Mouse (Mus musculus) liver, embryonic 11.5 days (tissue): ENCODE measurements around the gene 9130023H24Rik. TPM values are rescaled to one million over a fixed set of nuclear protein-coding genes. Genes with fewer than 3 reads are reported as not detected.

Experiments
- ATAC-seq: fragments of 200-750 bp; cut with Nextera tagmentation; replicated peaks from 2 replicates; pipeline ENCODE4 v1.8.0; 2017; ENCODE audit warnings: moderate number of reproducible peaks, mild to moderate bottlenecking, moderate TSS enrichment, moderate library complexity; ENCODE audit not compliant: low FRiP score
- DNase-seq: peaks from one replicate; pipeline ENCODE4 v3.0.0-alpha.2; 2017; ENCODE audit warnings: low spot score
- H3K27ac ChIP-seq: fragments of 300-500 bp; sonication (generic); 2 replicates; pipeline ENCODE4 v1.5.1; 2014; ENCODE audit warnings: mild to moderate bottlenecking, low read depth, low read length, control low read depth
- H3K27me3 ChIP-seq: fragments of 300-500 bp; sonication (generic); replicated peaks from 2 replicates; pipeline ENCODE4 v1.6.1; 2014; ENCODE audit warnings: low read length, mixed read lengths; ENCODE audit not compliant: control insufficient read depth, insufficient read depth
- H3K36me3 ChIP-seq: fragments of 300-500 bp; sonication (generic); 2 replicates; pipeline ENCODE4 v1.6.1; 2014; ENCODE audit warnings: mild to moderate bottlenecking, low read length, moderate library complexity, mixed read lengths; ENCODE audit not compliant: control insufficient read depth, insufficient read depth
- H3K4me1 ChIP-seq: fragments of 300-500 bp; sonication (generic); replicated peaks from 2 replicates; pipeline ENCODE4 v1.6.1; 2014; ENCODE audit warnings: low read length, mixed read lengths; ENCODE audit not compliant: control insufficient read depth, insufficient read depth
- H3K4me2 ChIP-seq: fragments of 300-500 bp; sonication (generic); 2 replicates; pipeline ENCODE4 v1.6.1; 2014; ENCODE audit warnings: mild to moderate bottlenecking, control low read depth, moderate library complexity
- H3K4me3 ChIP-seq: fragments of 300-500 bp; sonication (generic); 2 replicates; pipeline ENCODE4 v1.5.1; 2014; ENCODE audit warnings: low read depth, low read length, control low read depth
- H3K9ac ChIP-seq: fragments of 300-500 bp; sonication (generic); 2 replicates; pipeline ENCODE4 v1.6.1; 2014; ENCODE audit warnings: low read depth, low read length, control low read depth
- H3K9me3 ChIP-seq: fragments of 300-500 bp; sonication (generic); 2 replicates; pipeline ENCODE4 v1.6.1; 2016; ENCODE audit warnings: low read length, inconsistent platforms, mixed read lengths; ENCODE audit not compliant: control insufficient read depth
- WGBS: fragments of 180-500 bp; shearing (Covaris S2); extraction: QIAGEN DNeasy Blood & Tissue Kit; methylation state at CpG from one replicate; pipeline ENCODE4 v1.1.7; 2014; 5-methylcytosine and 5-hydroxymethylcytosine counted together
- polyA plus RNA-seq: library from polyadenylated mRNA; unstranded; fragments of >200 nt; fragmentation: Nextera tagmentation; extraction: Ambion mirVana; gene quantifications from 2 replicates; pipeline ENCODE4 v1.2.1, GENCODE M21; 2014

Gene 9130023H24Rik
- polyA plus RNA-seq, 1 experiment from 2014 or later, result 3.8 TPM

- Histone ChIP-seq H3K36me3 (no peaks in the 10 kb centered on the region), H3K27me3 (no peaks in the 10 kb centered on the region), H3K4me2 (no peak overlapping the region), H3K4me1 (0 out of 2 replicates have a peak, but pooled peaks cover 2% of the 10 kb centered on the region), H3K9me3 (no peaks in the 10 kb centered on the region), H3K4me3 (no peak overlapping the region), H3K9ac (no peak overlapping the region), H3K27ac (no peak overlapping the region)
- DNase-seq (peak; percentile 34), ATAC-seq (no peak)
- WGBS, result 38% methylated on average over 8 of the region's 8 CpGs
These were observed 6.1 kb downstream of the 9130023H24Rik start for GRCm38 (mm10) chr7:128231741-128232140.

GRCm38 (mm10) chr7:128220936-128221335 is 16.9 kb downstream of the 9130023H24Rik start:
- no peak overlapping the region for H3K27ac ChIP-seq
- DNase-seq (no peak), ATAC-seq (no peak)
- H3K27me3 ChIP-seq, result no peaks in the 10 kb centered on the region
- no peaks in the 10 kb centered on the region for H3K9me3 ChIP-seq
- H3K4me1 ChIP-seq, result no peaks in the 10 kb centered on the region
- 86% methylated on average over 3 of the region's 3 CpGs for WGBS
- H3K36me3 ChIP-seq, result no peaks in the 10 kb centered on the region
- H3K9ac ChIP-seq, result no peak overlapping the region
- no peak overlapping the region for H3K4me3 ChIP-seq
- H3K4me2 ChIP-seq, result no peak overlapping the region

GRCm38 (mm10) chr7:128219952-128220351 is 17.9 kb downstream of the 9130023H24Rik start:
- Histone ChIP-seq H3K4me2 (no peak overlapping the region), H3K4me3 (no peak overlapping the region), H3K9ac (no peak overlapping the region), H3K27me3 (no peaks in the 10 kb centered on the region), H3K27ac (no peak overlapping the region), H3K36me3 (no peaks in the 10 kb centered on the region), H3K4me1 (no peaks in the 10 kb centered on the region), H3K9me3 (no peaks in the 10 kb centered on the region)
- 57% methylated on average over 4 of the region's 4 CpGs for WGBS
- DNase-seq, result no peak
- no peak for ATAC-seq

DNA sequence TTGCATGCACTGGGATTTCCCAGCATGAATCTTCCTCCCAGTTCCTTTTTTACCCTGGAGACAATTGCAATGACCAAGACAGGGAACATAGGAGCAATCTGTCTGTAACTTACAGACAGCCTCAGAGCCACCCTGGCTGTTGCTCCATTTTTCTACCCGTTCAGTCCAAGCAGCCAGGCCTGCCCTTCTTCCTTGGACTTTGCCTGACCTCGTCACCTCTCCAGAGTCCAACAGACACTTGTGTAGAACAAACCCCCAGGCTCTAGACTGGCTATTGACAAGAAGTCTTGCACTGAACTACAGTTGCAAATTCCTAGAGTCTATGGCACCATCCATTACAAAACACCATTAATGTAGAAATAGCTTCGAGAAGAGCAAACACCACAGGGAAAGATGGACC is 28.0 kb downstream of the 9130023H24Rik start:
- H3K9ac ChIP-seq, result no peak overlapping the region
- H3K4me1 ChIP-seq, result no peaks in the 10 kb centered on the region
- H3K9me3 ChIP-seq, result no peaks in the 10 kb centered on the region
- no peaks in the 10 kb centered on the region for H3K27me3 ChIP-seq
- no peak overlapping the region for H3K4me3 ChIP-seq
- WGBS, result 54% methylated on average over 3 of the region's 3 CpGs
- H3K4me2 ChIP-seq, result no peak overlapping the region
- no peak for DNase-seq
- no peak for ATAC-seq
- no peaks in the 10 kb centered on the region for H3K36me3 ChIP-seq
- no peak overlapping the region for H3K27ac ChIP-seq

GRCm38 (mm10) chr7:128208187-128208586 is 29.6 kb downstream of the 9130023H24Rik start:
- Histone ChIP-seq H3K4me3 (no peak overlapping the region), H3K4me2 (no peak overlapping the region), H3K9ac (no peak overlapping the region), H3K9me3 (no peaks in the 10 kb centered on the region), H3K4me1 (no peaks in the 10 kb centered on the region), H3K36me3 (no peaks in the 10 kb centered on the region), H3K27me3 (no peaks in the 10 kb centered on the region), H3K27ac (no peak overlapping the region)
- WGBS, result 4% methylated on average over 4 of the region's 4 CpGs
- ATAC-seq (no peak), DNase-seq (no peak)

DNA sequence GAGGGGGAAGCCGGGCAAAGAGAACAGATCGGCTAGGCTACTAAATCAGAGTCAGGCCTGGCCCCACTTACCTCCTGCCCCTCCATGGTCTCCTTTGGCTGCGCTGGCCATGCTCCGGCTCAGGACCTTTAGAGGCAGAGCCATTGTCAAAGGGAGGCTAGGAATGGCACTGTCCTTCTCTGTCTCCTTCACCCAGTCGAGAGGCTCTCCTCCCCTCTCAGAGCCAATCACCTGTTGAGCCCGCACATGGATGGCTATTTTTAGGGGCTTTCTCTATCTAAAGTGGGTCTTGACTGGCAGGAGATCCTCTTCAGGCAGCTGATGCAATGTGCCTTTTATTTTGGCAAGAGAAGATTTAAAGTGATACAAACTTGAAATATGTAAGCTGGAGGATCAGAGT is 31.7 kb downstream of the 9130023H24Rik start, which contains the start of gene Cox6a2:
Cox6a2 (minus strand) TSS at position 236 of the 400 bp plus-strand sequence.
- WGBS, result 68% methylated on average over 6 of the region's 6 CpGs

DNA sequence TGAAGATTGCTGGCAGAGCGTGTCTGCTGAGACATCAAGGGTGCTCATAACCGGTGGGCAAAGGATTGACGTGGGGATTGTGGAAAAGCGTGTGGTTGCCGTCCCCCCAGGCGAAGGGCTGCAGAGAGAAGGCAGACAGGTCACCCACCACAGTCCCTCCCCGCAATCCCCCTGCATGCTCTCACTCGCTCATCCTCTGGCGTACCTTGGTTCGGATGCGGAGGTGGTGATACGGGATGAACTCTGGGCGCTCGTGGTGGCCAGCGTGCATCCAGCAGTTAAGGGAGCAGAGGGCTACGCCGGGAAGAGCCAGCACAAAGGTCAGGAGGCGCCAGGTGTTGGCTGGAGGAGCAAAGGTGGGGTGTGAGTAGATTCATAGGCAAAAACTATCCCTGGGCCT is 32.1 kb downstream of the 9130023H24Rik start:
- no peak overlapping the region for H3K4me3 ChIP-seq
- ATAC-seq (no peak), DNase-seq (no peak)
- WGBS, result 81% methylated on average over 18 of the region's 18 CpGs
- H3K4me1 ChIP-seq, result no peaks in the 10 kb centered on the region
- no peaks in the 10 kb centered on the region for H3K9me3 ChIP-seq
- no peak overlapping the region for H3K9ac ChIP-seq
- H3K36me3 ChIP-seq, result no peaks in the 10 kb centered on the region
- H3K4me2 ChIP-seq, result no peak overlapping the region
- no peaks in the 10 kb centered on the region for H3K27me3 ChIP-seq
- H3K27ac ChIP-seq, result no peak overlapping the region

More for the DNA sequence above, 31.7 kb downstream of the 9130023H24Rik start, which contains the start of gene Cox6a2:
- Histone ChIP-seq H3K4me2 (no peak within 1 kb of the TSS), H3K4me3 (no peak within 1 kb of the TSS), H3K9ac (no peak within 1 kb of the TSS), H3K4me1 (no peaks in the 10 kb centered on the region), H3K9me3 (no peaks in the 10 kb centered on the region), H3K27ac (no peak within 1 kb of the TSS), H3K36me3 (no peaks in the 10 kb centered on the region), H3K27me3 (no peaks in the 10 kb centered on the region)
- ATAC-seq, result no peak
- DNase-seq, result no peak

DNA sequence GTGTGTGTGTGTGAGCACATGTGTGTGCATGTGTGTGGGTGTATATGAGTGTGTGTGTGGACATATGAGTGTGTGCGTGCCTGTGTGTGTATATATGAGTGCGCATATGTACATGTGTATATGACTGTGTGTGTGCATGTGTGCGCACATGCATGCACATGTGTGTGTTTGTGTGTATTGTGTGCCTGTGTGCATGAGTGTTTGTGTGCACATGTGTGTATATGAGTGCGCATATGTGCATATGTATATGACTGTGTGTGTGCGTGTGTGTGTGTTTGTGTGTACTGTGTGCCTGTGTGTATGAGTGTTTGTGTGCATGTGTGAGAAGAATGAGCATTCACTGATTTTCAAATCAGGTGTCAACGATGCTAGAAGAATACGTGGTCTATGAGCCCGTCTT is 33.7 kb downstream of the 9130023H24Rik start:
- 86% methylated on average over 8 of the region's 8 CpGs for WGBS
- Histone ChIP-seq H3K9ac (no peak overlapping the region), H3K27me3 (no peaks in the 10 kb centered on the region), H3K27ac (no peak overlapping the region), H3K4me2 (no peak overlapping the region), H3K4me3 (no peak overlapping the region), H3K9me3 (no peaks in the 10 kb centered on the region), H3K36me3 (no peaks in the 10 kb centered on the region), H3K4me1 (no peaks in the 10 kb centered on the region)
- ATAC-seq (no peak), DNase-seq (no peak)

DNA sequence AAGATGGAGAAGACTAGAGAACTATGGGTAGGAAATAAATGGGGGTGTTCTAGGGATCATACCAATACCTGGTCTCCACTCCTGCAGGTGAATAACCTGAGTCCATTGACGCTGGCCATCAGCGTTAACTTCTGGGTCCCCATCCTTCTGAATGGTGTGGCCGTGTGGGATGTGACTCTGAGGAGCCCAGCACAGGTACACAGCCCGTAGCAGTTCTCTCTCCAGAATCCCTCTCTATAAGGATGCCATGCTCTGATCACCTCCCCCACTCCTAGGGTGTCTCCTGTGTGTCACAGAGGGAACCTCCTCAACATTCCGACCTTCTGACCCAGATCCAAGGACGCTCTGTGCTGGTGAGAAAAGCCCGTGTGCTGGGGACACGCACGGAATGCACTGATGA is 34.8 kb downstream of the 9130023H24Rik start:
- H3K9ac ChIP-seq, result no peak overlapping the region
- 83% methylated on average over 9 of the region's 9 CpGs for WGBS
- H3K4me1 ChIP-seq, result no peaks in the 10 kb centered on the region
- H3K4me3 ChIP-seq, result no peak overlapping the region
- H3K27ac ChIP-seq, result no peak overlapping the region
- H3K36me3 ChIP-seq, result no peaks in the 10 kb centered on the region
- H3K27me3 ChIP-seq, result no peaks in the 10 kb centered on the region
- ATAC-seq (no peak), DNase-seq (peak; percentile 17)
- H3K9me3 ChIP-seq, result no peaks in the 10 kb centered on the region
- H3K4me2 ChIP-seq, result no peak overlapping the region
